Mouse (Mus musculus): ENCODE results near the gene A530032D15Rik.
"Not testable (repeated sequence)": the region's sequence is repeated elsewhere in the genome, so short reads cannot be mapped to it uniquely, and the experiment has no call there.

- TF ChIP-seq POLR2A (IDR thresholded peaks at IDR 0.05; ENCODE audit: control insufficient read depth, low read depth, low read length); CTCF (IDR thresholded peaks at IDR 0.05; ENCODE audit: control insufficient read depth, insufficient read depth, insufficient replicate concordance, low read depth, low read length): not testable (repeated sequence)
These were observed 3.6 kb downstream of the A530032D15Rik start for GRCm38 (mm10) chr1:85106013-85106412.

Data from testis, adult 2 months (tissue).